Mouse (Mus musculus): Measurements from ENCODE around the gene Gng7. TPM values are rescaled to one million over a fixed set of nuclear protein-coding genes. Genes with fewer than 3 reads are reported as not detected.

The Gng7 gene
- polyA plus RNA-seq, 1 experiment, result 1.9 TPM

DNA sequence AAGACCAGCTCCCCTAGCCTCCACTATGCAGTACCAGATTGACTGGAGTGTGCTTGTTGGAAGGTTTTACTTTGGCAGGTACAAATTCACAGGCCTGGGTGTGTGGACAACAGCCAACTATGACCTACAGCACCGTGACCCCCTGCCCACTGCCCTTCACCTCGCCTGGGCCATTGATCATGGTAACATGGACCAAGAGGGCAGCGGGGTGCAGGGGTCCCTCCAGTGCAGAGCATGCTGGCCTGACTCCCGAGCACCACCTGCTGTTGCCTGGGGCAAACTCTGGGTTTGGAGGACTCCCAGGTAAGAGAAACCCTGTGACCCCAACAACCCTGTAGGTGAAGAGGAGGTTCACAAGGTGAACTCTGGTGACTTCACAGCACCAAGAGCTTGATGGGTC lies 57.0 kb downstream of the Gng7 start:
- H3K27ac ChIP-seq (ENCODE audit: insufficient read depth, low read depth, low read length), result no peak overlapping the region
- H3K36me3 ChIP-seq (ENCODE audit: control insufficient read depth, insufficient read depth, low read length), result no peaks in the 10 kb centered on the region
- WGBS, result 70% methylated on average over 4 of the region's 4 CpGs
- no peak overlapping the region for H3K4me3 ChIP-seq (ENCODE audit: insufficient read depth, low read depth, low read length)
- TF ChIP-seq POLR2A (IDR thresholded peaks at IDR 0.05; ENCODE audit: low read depth, low read length) (no peak), CTCF (conservative IDR thresholded peaks at IDR 0.05; ENCODE audit: insufficient read depth, insufficient read length, low read depth, low read length) (peak; percentile 33; the same call in 1 of the 2 replicates)
- no peak for DNase-seq
- H3K4me1 ChIP-seq (ENCODE audit: control insufficient read depth, insufficient read depth, low read length), result peaks cover 6% of the 10 kb centered on the region; the same call in 1 of the 2 replicates
- H3K27me3 ChIP-seq (replicated peaks; ENCODE audit: control insufficient read depth, insufficient read depth, low read length), result no peaks in the 10 kb centered on the region

GRCm38 (mm10) chr10:80956901-80957300 lies 57.8 kb downstream of the Gng7 start:
- Histone ChIP-seq H3K36me3 (ENCODE audit: control insufficient read depth, insufficient read depth, low read length) (no peaks in the 10 kb centered on the region), H3K4me1 (ENCODE audit: control insufficient read depth, insufficient read depth, low read length) (peaks cover 3% of the 10 kb centered on the region; the same call in 1 of the 2 replicates), H3K4me3 (ENCODE audit: insufficient read depth, low read depth, low read length) (no peak overlapping the region), H3K27ac (ENCODE audit: insufficient read depth, low read depth, low read length) (no peak overlapping the region), H3K27me3 (replicated peaks; ENCODE audit: control insufficient read depth, insufficient read depth, low read length) (no peaks in the 10 kb centered on the region)
- no peak for TF ChIP-seq CTCF (conservative IDR thresholded peaks at IDR 0.05; ENCODE audit: insufficient read depth, insufficient read length, low read depth, low read length)
- TF ChIP-seq POLR2A (IDR thresholded peaks at IDR 0.05; ENCODE audit: low read depth, low read length), result no peak
- WGBS, result 80% methylated on average over 6 of the region's 6 CpGs
- DNase-seq, result no peak

DNA sequence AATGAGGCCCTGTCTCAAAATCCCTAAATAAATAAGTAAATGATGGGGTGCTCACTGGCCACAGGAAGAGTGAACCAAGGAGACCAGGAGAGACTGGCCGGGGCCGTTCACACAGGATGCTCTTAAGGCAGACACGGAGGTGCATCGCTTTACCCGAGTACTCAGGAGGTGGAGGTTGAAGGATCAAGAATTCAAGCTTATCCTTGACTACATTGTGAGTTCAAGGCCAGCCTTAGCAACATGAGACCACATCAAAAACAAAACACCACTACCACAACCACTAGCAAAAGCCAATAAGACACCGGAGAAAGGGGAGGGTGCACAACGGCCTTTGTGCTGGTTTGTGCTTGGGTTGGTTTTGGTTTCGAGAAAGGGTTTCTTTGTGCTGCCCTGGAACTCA lies 58.4 kb downstream of the Gng7 start:
- Histone ChIP-seq H3K4me1 (ENCODE audit: control insufficient read depth, insufficient read depth, low read length) (peaks cover 3% of the 10 kb centered on the region; the same call in 1 of the 2 replicates), H3K4me3 (ENCODE audit: insufficient read depth, low read depth, low read length) (no peak overlapping the region), H3K27me3 (replicated peaks; ENCODE audit: control insufficient read depth, insufficient read depth, low read length) (no peaks in the 10 kb centered on the region), H3K27ac (ENCODE audit: insufficient read depth, low read depth, low read length) (no peak overlapping the region), H3K36me3 (ENCODE audit: control insufficient read depth, insufficient read depth, low read length) (no peaks in the 10 kb centered on the region)
- 96% methylated on average over 8 of the region's 8 CpGs for WGBS
- DNase-seq, result no peak
- no peak for TF ChIP-seq POLR2A (IDR thresholded peaks at IDR 0.05; ENCODE audit: low read depth, low read length)
- TF ChIP-seq CTCF (conservative IDR thresholded peaks at IDR 0.05; ENCODE audit: insufficient read depth, insufficient read length, low read depth, low read length), result no peak

DNA sequence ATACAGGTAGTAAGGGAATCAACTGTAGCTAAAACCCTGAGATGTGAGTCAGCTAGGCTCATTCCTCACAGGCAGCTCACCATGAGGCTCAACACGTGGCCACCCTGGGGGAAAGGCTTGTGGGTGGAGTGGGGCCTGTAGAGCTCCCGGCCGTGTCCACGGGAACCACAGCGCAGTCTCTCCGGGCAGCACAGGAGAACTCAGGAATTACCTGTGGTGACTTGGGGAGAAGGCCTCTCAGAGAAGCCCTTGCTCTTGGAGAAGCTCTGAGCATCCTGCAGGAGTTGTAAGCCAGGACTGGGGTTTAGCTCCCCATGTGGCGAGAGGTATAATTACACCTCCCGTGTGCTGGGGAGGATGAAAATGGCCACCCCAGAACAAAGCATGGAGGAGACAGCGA lies 59.2 kb downstream of the Gng7 start:
- H3K4me3 ChIP-seq (ENCODE audit: insufficient read depth, low read depth, low read length), result no peak overlapping the region
- DNase-seq, result peak; percentile 62
- H3K27me3 ChIP-seq (replicated peaks; ENCODE audit: control insufficient read depth, insufficient read depth, low read length), result no peaks in the 10 kb centered on the region
- no peaks in the 10 kb centered on the region for H3K36me3 ChIP-seq (ENCODE audit: control insufficient read depth, insufficient read depth, low read length)
- no peak overlapping the region for H3K27ac ChIP-seq (ENCODE audit: insufficient read depth, low read depth, low read length)
- 15% methylated on average over 9 of the region's 9 CpGs for WGBS
- TF ChIP-seq POLR2A (IDR thresholded peaks at IDR 0.05; ENCODE audit: low read depth, low read length) (no peak), CTCF (conservative IDR thresholded peaks at IDR 0.05; ENCODE audit: insufficient read depth, insufficient read length, low read depth, low read length) (peak; percentile 89)
- peaks cover 1% of the 10 kb centered on the region; the same call in 1 of the 2 replicates for H3K4me1 ChIP-seq (ENCODE audit: control insufficient read depth, insufficient read depth, low read length)

DNA sequence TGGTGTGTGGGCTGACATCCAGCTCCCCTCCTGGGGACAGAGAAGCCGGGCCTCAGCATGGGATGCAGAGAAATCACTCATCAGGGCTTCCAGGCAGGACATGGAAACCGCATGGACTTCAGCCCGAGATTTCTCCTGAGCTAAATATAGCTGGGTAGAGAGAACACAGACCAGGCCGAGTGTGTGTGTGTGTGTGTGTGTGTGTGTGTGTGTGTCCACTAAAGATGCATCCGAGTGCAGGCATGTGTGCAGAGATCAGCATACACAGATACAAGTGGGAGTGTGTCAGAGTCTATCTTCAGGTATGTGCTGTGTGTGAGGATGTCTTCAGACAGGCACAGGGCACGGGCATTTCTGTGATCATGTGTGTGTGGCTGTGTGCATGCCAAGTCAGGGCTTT lies 59.9 kb downstream of the Gng7 start:
- 43% methylated on average over 6 of the region's 6 CpGs for WGBS
- H3K27ac ChIP-seq (ENCODE audit: insufficient read depth, low read depth, low read length), result no peak overlapping the region

GRCm38 (mm10) chr10:80954415-80954814 lies 60.3 kb downstream of the Gng7 start:
- no peaks in the 10 kb centered on the region for H3K4me1 ChIP-seq (ENCODE audit: control insufficient read depth, insufficient read depth, low read length)
- no peak for DNase-seq
- TF ChIP-seq CTCF (conservative IDR thresholded peaks at IDR 0.05; ENCODE audit: insufficient read depth, insufficient read length, low read depth, low read length) (no peak), POLR2A (IDR thresholded peaks at IDR 0.05; ENCODE audit: low read depth, low read length) (no peak)
- WGBS, result 81% methylated on average over 13 of the region's 13 CpGs
- no peak overlapping the region for H3K4me3 ChIP-seq (ENCODE audit: insufficient read depth, low read depth, low read length)
- H3K27ac ChIP-seq (ENCODE audit: insufficient read depth, low read depth, low read length), result no peak overlapping the region
- H3K36me3 ChIP-seq (ENCODE audit: control insufficient read depth, insufficient read depth, low read length), result no peaks in the 10 kb centered on the region
- H3K27me3 ChIP-seq (replicated peaks; ENCODE audit: control insufficient read depth, insufficient read depth, low read length), result no peaks in the 10 kb centered on the region

More for the DNA sequence above, 59.9 kb downstream of the Gng7 start:
- H3K4me3 ChIP-seq (ENCODE audit: insufficient read depth, low read depth, low read length), result no peak overlapping the region
- TF ChIP-seq CTCF (conservative IDR thresholded peaks at IDR 0.05; ENCODE audit: insufficient read depth, insufficient read length, low read depth, low read length), result no peak
- no peak for TF ChIP-seq POLR2A (IDR thresholded peaks at IDR 0.05; ENCODE audit: low read depth, low read length)
- no peaks in the 10 kb centered on the region for H3K36me3 ChIP-seq (ENCODE audit: control insufficient read depth, insufficient read depth, low read length)
- no peaks in the 10 kb centered on the region for H3K4me1 ChIP-seq (ENCODE audit: control insufficient read depth, insufficient read depth, low read length)
- DNase-seq, result no peak
- H3K27me3 ChIP-seq (replicated peaks; ENCODE audit: control insufficient read depth, insufficient read depth, low read length), result no peaks in the 10 kb centered on the region

GRCm38 (mm10) chr10:80952449-80952848 lies 62.3 kb downstream of the Gng7 start:
- no peak for TF ChIP-seq CTCF (conservative IDR thresholded peaks at IDR 0.05; ENCODE audit: insufficient read depth, insufficient read length, low read depth, low read length)
- no peak overlapping the region for H3K4me3 ChIP-seq (ENCODE audit: insufficient read depth, low read depth, low read length)
- H3K27me3 ChIP-seq (replicated peaks; ENCODE audit: control insufficient read depth, insufficient read depth, low read length), result no peaks in the 10 kb centered on the region
- DNase-seq, result no peak
- H3K27ac ChIP-seq (ENCODE audit: insufficient read depth, low read depth, low read length), result no peak overlapping the region
- no peaks in the 10 kb centered on the region for H3K36me3 ChIP-seq (ENCODE audit: control insufficient read depth, insufficient read depth, low read length)
- WGBS, result 82% methylated on average over 15 of the region's 15 CpGs
- no peaks in the 10 kb centered on the region for H3K4me1 ChIP-seq (ENCODE audit: control insufficient read depth, insufficient read depth, low read length)

Measured in kidney, adult 2 months (tissue).